Mouse (Mus musculus): ENCODE results near the gene Ppig.

DNA sequence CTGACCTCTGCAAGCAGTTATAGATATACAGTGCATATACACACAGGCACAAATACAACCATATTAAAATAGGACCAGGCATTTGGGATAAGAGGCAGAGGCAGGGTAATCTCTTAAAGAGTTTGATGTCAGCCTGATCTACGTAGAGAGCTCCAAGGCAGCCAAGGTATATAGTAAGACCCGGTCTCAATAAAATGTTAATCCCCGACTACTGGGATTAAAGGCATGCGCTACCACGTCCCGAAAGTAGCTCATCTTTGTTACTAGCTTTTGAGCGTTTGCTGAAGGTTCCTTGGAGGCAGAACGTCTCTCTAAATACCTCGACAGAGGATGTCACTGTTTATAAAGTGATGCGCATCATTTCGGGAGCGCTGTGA is at the start of gene Ppig:
- TF ChIP-seq CTCF (IDR thresholded peaks at IDR 0.05; ENCODE audit: low read depth) (no peak), EP300 (IDR thresholded peaks at IDR 0.05; ENCODE audit: low read depth) (no peak)

Data from liver, postnatal 0 days (tissue).